Mouse (Mus musculus): Measurements from ENCODE around the gene Tmed8. TPM values are rescaled to one million over a fixed set of nuclear protein-coding genes. Genes with fewer than 3 reads are reported as not detected.
"Not testable (repeated sequence)": the region's sequence is repeated elsewhere in the genome, so short reads cannot be mapped to it uniquely, and the experiment has no call there.

The Tmed8 gene
- polyA plus RNA-seq, 1 experiment from 2014 or later = 0.95 TPM

DNA sequence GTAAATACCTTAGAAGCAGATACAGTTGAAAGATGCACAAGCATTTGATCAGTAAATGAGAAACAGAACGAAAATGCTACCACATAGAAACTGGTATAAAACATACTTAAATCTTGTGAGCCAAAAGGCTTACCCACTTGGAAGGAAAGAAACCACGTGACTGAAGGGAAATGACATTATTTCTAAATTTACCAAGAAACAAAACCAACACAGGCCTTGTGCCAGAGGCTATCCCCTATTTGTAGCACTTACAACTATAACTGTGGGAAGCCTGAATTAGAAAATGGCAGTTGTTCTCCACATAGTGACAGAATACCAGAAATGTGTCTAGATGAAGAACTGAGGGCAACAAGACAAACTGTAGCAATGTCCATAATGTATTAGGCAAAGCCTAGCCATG is 15.8 kb upstream of the Tmed8 start:
- no peaks in the 10 kb centered on the region for H3K36me3 ChIP-seq (ENCODE audit: control insufficient read depth, insufficient read depth, low read length)
- no peak overlapping the region for H3K4me2 ChIP-seq (ENCODE audit: low read depth, low read length)
- H3K27ac ChIP-seq (ENCODE audit: low read length) = no peak overlapping the region
- ATAC-seq = no peak
- H3K9me3 ChIP-seq (ENCODE audit: control insufficient read depth, low read length) = no peaks in the 10 kb centered on the region
- H3K9ac ChIP-seq (ENCODE audit: low read depth, low read length) = no peak overlapping the region
- no peaks in the 10 kb centered on the region for H3K4me1 ChIP-seq (ENCODE audit: control insufficient read depth, insufficient read depth, low read length)
- no peak overlapping the region for H3K4me3 ChIP-seq (ENCODE audit: low read length)
- WGBS = 76% methylated on average over 2 of the region's 2 CpGs
- no peaks in the 10 kb centered on the region for H3K27me3 ChIP-seq (replicated peaks; ENCODE audit: control insufficient read depth, insufficient read depth, low read length)

DNA sequence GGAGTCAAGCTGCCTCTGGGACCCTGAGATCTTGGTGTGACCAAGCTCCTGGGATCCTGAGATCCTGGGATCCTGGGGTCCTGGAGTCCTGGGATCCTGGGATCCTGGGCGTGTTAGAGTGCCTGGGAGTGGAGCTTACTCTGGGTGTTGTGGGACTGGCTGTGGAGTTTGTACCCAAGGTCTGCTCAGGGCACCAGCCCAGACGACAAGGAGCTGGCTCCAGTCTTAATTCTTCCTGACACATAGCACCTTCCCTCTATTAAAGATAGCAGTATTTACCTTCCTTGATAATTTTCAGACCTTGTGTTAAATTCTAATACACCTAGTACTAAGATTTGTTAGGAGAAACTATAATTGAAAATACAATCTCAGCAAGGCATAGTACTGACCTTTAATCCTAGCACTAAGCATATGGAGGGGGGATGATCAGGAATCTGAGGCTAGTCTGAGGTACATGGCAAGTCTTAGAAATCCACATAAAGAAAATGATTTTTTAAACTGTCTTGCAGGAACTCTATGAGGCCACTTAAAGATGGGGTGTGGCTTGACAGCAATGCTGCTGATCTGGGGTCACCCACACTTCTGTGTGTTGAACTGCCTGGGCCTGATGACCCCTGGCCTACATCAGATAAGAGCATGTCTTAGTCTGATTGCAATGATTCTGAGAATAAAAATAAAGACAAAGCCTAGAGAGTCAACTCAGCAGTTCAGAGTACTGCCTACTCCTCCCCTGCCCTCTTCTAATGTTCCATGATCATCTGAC is 12.8 kb upstream of the Tmed8 start:
- Histone ChIP-seq H3K4me1 (ENCODE audit: control insufficient read depth, insufficient read depth, low read length) (no peaks in the 10 kb centered on the region), H3K9ac (ENCODE audit: low read depth, low read length) (no peak overlapping the region), H3K9me3 (ENCODE audit: control insufficient read depth, low read length) (no peaks in the 10 kb centered on the region), H3K36me3 (ENCODE audit: control insufficient read depth, insufficient read depth, low read length) (no peaks in the 10 kb centered on the region), H3K27me3 (replicated peaks; ENCODE audit: control insufficient read depth, insufficient read depth, low read length) (no peaks in the 10 kb centered on the region), H3K27ac (ENCODE audit: low read length) (peak overlapping the region; percentile 15; the same call in 1 of the 2 replicates), H3K4me3 (ENCODE audit: low read length) (no peak overlapping the region), H3K4me2 (ENCODE audit: low read depth, low read length) (no peak overlapping the region)
- WGBS = 44% methylated on average over 2 of the region's 2 CpGs
- ATAC-seq = peak; percentile 86

DNA sequence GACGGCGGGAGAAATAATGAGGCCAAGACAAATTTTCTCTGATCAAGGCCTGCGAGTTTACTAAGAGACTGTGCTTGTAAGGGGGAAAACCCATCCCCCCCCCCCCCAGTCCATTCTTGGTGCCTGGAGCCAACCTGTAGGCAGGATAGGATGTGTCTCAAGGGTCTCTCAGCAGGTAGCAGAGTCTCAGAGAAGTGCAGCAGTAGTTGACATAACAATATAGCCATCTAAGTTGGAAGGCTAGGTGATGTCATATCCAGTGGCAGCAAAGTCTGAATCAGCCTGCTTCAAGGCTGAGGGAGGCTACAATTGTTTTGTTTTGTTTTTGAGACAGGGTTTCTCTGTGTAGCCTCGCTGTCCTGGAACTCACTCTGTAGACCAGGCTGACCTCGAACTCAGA is 5.5 kb upstream of the Tmed8 start:
- WGBS = 88% methylated on average over 5 of the region's 5 CpGs

DNA sequence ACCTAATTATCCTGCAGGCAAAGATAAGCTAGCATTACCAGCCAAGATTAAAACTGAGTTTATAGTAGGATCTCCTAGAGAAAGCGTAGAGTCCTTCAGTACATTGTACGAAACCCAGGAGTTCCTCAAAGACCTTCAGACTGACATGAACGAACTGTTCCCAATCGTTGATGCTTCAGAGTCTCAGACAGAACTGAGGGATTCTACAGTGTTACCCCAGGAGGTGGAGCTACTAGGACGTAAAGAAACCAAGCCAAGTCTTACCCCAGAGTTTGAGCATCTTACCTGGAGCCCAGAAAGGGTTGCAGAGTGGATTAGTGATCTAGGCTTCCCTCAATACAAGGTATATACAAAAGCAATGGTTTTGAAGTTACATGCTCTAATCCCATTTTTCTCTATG is 1.4 kb upstream of the Tmed8 start:
- Histone ChIP-seq H3K4me3 (ENCODE audit: low read length) (no peak overlapping the region), H3K4me1 (ENCODE audit: control insufficient read depth, insufficient read depth, low read length) (peaks cover 4% of the 10 kb centered on the region), H3K9me3 (ENCODE audit: control insufficient read depth, low read length) (no peaks in the 10 kb centered on the region), H3K27ac (ENCODE audit: low read length) (no peak overlapping the region), H3K36me3 (ENCODE audit: control insufficient read depth, insufficient read depth, low read length) (no peaks in the 10 kb centered on the region), H3K4me2 (ENCODE audit: low read depth, low read length) (no peak overlapping the region), H3K9ac (ENCODE audit: low read depth, low read length) (no peak overlapping the region), H3K27me3 (replicated peaks; ENCODE audit: control insufficient read depth, insufficient read depth, low read length) (no peaks in the 10 kb centered on the region)
- ATAC-seq = no peak
- 66% methylated on average over 5 of the region's 5 CpGs for WGBS

More for the DNA sequence above, 5.5 kb upstream of the Tmed8 start:
- not testable (repeated sequence) for ATAC-seq; H3K27ac ChIP-seq (ENCODE audit: low read length); H3K4me2 ChIP-seq (ENCODE audit: low read depth, low read length); H3K27me3 ChIP-seq (replicated peaks; ENCODE audit: control insufficient read depth, insufficient read depth, low read length); H3K4me3 ChIP-seq (ENCODE audit: low read length); H3K9ac ChIP-seq (ENCODE audit: low read depth, low read length); H3K4me1 ChIP-seq (ENCODE audit: control insufficient read depth, insufficient read depth, low read length); H3K36me3 ChIP-seq (ENCODE audit: control insufficient read depth, insufficient read depth, low read length); H3K9me3 ChIP-seq (ENCODE audit: control insufficient read depth, low read length)

DNA sequence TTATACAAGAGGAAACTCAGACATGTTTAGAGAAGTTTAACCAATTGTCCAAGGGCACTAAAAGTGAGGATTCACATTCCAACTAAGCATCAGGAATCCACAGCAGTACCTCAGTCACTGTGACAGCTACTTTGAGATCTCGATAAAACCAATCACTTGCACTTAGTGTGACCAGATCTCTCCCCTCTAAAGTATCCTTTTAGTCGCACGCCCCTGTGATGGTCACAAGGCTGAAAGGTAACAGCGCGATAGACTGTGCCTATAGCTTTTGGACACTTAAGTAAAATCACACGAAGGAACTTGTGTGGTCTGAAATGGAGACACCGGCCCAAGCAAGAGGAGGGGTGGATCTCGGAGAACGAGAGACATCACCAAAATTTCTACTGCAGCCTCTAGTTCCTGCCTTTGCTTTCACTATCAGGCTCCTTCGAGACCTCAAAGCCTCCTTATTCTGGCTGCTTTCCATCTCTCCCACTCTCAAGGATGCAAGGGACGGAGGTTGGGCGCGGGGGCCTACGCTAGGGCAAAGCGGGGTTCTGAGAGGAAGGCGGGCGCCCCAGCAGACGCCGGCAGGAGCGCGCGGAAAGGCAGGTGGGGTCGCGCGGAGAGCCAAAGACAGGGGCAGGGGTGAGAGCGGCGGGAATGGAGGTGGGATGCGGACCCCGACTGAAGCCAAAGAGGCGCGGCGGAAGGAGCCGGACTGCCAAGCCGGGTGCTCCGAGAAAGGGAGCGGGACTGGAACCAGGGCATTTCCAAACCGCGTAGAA is 865 bp downstream of the Tmed8 start, which contains the start of gene Samd15:
TSS of gene Samd15 (plus strand) at position 518 of the 767 bp plus-strand sequence.
- H3K27ac ChIP-seq (ENCODE audit: low read length) = peak within 1 kb of the TSS; percentile 37; the same call in 1 of the 2 replicates
- H3K27me3 ChIP-seq (replicated peaks; ENCODE audit: control insufficient read depth, insufficient read depth, low read length) = no peaks in the 10 kb centered on the region
- no peaks in the 10 kb centered on the region for H3K36me3 ChIP-seq (ENCODE audit: control insufficient read depth, insufficient read depth, low read length)
- WGBS = 1% methylated on average over 38 of the region's 38 CpGs
- H3K4me1 ChIP-seq (ENCODE audit: control insufficient read depth, insufficient read depth, low read length) = peaks cover 4% of the 10 kb centered on the region
- no peaks in the 10 kb centered on the region for H3K9me3 ChIP-seq (ENCODE audit: control insufficient read depth, low read length)
- H3K4me2 ChIP-seq (ENCODE audit: low read depth, low read length) = peak within 1 kb of the TSS; percentile 90
- ATAC-seq = peak; percentile 69
- H3K9ac ChIP-seq (ENCODE audit: low read depth, low read length) = peak within 1 kb of the TSS; percentile 90
- H3K4me3 ChIP-seq (ENCODE audit: low read length) = peak within 1 kb of the TSS; percentile 91

DNA sequence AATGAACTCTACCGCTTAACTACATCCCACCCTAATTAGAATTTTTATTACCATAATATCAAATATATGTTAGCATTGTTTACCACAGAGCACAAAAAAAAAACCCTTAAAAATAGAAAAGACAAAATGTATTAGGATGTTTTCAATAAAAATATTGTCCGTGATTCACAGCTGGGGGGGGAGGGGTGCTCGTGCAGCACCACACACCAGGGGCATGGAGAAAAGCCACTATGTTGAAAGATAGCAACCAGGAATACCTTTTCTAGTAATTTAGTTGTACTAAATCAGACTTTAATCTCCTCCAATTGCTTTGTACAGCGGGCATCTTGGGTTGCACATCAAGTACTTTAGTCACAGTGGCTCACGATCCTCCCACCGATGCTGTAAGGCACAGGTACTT is 1.5 kb downstream of the Tmed8 start:
- Histone ChIP-seq H3K9me3 (ENCODE audit: control insufficient read depth, low read length) (no peaks in the 10 kb centered on the region), H3K36me3 (ENCODE audit: control insufficient read depth, insufficient read depth, low read length) (no peaks in the 10 kb centered on the region), H3K4me1 (ENCODE audit: control insufficient read depth, insufficient read depth, low read length) (peaks cover 4% of the 10 kb centered on the region), H3K27me3 (replicated peaks; ENCODE audit: control insufficient read depth, insufficient read depth, low read length) (no peaks in the 10 kb centered on the region), H3K4me3 (ENCODE audit: low read length) (peak overlapping the region; percentile 91), H3K27ac (ENCODE audit: low read length) (no peak overlapping the region), H3K9ac (ENCODE audit: low read depth, low read length) (peak overlapping the region; percentile 90), H3K4me2 (ENCODE audit: low read depth, low read length) (peak overlapping the region; percentile 90)
- ATAC-seq = no peak
- 54% methylated on average over 6 of the region's 6 CpGs for WGBS

DNA sequence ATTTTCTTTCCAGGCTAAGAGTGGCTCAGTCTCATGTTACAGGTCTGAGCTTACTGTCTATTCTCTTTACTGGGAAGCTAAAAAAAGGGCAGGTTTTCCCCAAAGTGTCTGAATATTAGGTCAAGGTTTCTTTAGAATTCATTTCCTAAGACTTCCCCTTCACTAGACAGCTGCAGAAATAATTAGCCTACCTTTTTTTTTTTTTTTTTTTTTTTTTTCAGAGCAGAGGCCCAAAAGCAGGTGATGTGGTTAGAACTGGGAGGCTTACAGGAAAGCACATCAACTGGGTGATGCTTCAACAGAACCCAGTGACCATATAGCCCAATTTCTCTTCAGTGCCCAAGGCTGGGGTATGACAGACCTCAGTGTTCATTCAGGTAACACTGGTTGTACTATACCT is 3.9 kb downstream of the Tmed8 start:
- Histone ChIP-seq H3K9ac (ENCODE audit: low read depth, low read length) (no peak overlapping the region), H3K27me3 (replicated peaks; ENCODE audit: control insufficient read depth, insufficient read depth, low read length) (no peaks in the 10 kb centered on the region), H3K4me2 (ENCODE audit: low read depth, low read length) (no peak overlapping the region), H3K27ac (ENCODE audit: low read length) (no peak overlapping the region), H3K9me3 (ENCODE audit: control insufficient read depth, low read length) (no peaks in the 10 kb centered on the region), H3K36me3 (ENCODE audit: control insufficient read depth, insufficient read depth, low read length) (no peaks in the 10 kb centered on the region), H3K4me3 (ENCODE audit: low read length) (no peak overlapping the region), H3K4me1 (ENCODE audit: control insufficient read depth, insufficient read depth, low read length) (peaks cover 4% of the 10 kb centered on the region)
- ATAC-seq = no peak

DNA sequence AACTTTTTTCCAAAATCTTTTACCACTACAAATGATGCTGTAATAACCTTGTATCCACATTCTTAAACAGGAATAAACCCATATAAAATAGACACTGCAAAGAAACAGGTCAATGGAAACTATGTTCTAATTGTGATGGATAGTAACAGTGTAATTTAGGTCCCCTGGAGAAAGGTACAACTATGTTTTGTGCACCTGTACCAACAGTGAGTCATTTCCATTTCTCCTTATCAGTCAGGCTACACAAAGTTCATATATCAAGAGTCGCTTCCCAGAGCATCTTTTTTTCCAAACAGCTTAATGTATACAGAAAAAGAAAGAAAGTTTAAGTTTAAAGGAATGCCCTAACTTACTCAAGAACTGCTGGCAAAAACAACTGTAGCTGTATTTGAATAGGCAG is 5.2 kb downstream of the Tmed8 start:
- no peak overlapping the region for H3K4me3 ChIP-seq (ENCODE audit: low read length)
- no peaks in the 10 kb centered on the region for H3K36me3 ChIP-seq (ENCODE audit: control insufficient read depth, insufficient read depth, low read length)
- peaks cover 4% of the 10 kb centered on the region for H3K4me1 ChIP-seq (ENCODE audit: control insufficient read depth, insufficient read depth, low read length)
- H3K27me3 ChIP-seq (replicated peaks; ENCODE audit: control insufficient read depth, insufficient read depth, low read length) = no peaks in the 10 kb centered on the region
- no peaks in the 10 kb centered on the region for H3K9me3 ChIP-seq (ENCODE audit: control insufficient read depth, low read length)
- H3K27ac ChIP-seq (ENCODE audit: low read length) = no peak overlapping the region
- no peak overlapping the region for H3K4me2 ChIP-seq (ENCODE audit: low read depth, low read length)
- WGBS = 56% methylated on average over 1 of the region's 1 CpGs
- ATAC-seq = no peak
- no peak overlapping the region for H3K9ac ChIP-seq (ENCODE audit: low read depth, low read length)

DNA sequence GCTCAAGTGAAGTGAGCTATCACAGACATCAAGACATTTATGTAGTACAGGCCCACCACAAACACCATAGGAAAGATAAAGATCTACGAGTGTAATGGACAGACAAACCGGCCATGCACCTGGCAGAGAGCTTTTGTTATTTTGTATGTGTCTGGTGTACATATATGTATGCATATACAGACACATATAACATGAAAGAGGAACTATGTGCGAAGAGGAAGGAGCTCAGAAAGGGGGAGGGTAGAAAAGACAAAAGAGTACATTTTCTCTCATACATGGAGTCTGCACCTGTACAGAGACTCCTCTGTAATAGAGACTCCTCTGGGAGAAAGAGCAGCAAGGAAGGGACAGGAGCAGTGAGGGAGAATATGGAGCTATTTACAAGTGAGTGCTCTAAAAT is 7.2 kb downstream of the Tmed8 start:
- no peaks in the 10 kb centered on the region for H3K27me3 ChIP-seq (replicated peaks; ENCODE audit: control insufficient read depth, insufficient read depth, low read length)
- no peak overlapping the region for H3K4me3 ChIP-seq (ENCODE audit: low read length)
- no peak overlapping the region for H3K9ac ChIP-seq (ENCODE audit: low read depth, low read length)
- no peaks in the 10 kb centered on the region for H3K9me3 ChIP-seq (ENCODE audit: control insufficient read depth, low read length)
- H3K4me1 ChIP-seq (ENCODE audit: control insufficient read depth, insufficient read depth, low read length) = no peaks in the 10 kb centered on the region
- no peak overlapping the region for H3K4me2 ChIP-seq (ENCODE audit: low read depth, low read length)
- no peaks in the 10 kb centered on the region for H3K36me3 ChIP-seq (ENCODE audit: control insufficient read depth, insufficient read depth, low read length)
- no peak for ATAC-seq
- H3K27ac ChIP-seq (ENCODE audit: low read length) = no peak overlapping the region
- WGBS = 83% methylated on average over 3 of the region's 3 CpGs
